Comparison of ENCODE assay signal across 9 mouse cellular contexts in the genomic region with DNA sequence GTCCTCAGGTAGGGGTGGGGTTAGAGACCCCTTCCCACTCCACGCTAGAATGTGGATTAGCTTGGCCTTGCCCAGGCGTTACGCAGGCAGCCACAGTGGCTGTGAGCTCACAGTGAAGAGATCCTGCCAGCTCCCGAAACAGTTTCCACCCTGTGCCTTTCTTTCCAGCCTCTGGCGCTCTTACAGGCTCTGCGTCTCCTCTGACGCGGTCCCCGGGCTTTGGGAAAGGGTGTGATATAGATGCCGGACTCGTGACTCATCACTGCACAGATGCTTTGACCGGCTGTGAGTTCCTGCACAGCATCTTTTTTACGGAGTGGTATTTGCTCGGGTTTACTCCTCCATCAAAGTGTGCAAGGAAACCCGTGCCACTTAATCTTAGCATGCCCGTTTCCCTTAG. TPM values are rescaled to one million over a fixed set of nuclear protein-coding genes. Genes with fewer than 3 reads are reported as not detected.
DNase-seq lines count a peak whose midpoint lies in the region; ATAC-seq lines count a peak whose summit lies in the region.
"Had no signal": no experiment of that assay in that cellular context is flagged by ENCODE, and none has a peak within 500 bp of the region (broad histone marks: within the 10 kb centered on the region; RNA-seq: fewer than 3 reads in every experiment).

No protein-coding gene starts in this region.

- no peak overlapping the region for H3K27ac ChIP-seq in midbrain, embryonic 15.5 days

- H3K4me3 ChIP-seq in midbrain, embryonic 15.5 days: no peak overlapping the region

- no peaks in the 10 kb centered on the region for H3K9me3 ChIP-seq in midbrain, embryonic 15.5 days

- H3K4me1 ChIP-seq in midbrain, embryonic 15.5 days: no peaks in the 10 kb centered on the region

- DNase-seq in cerebellum, postnatal 14 days: peak; percentile 37 to 46
- DNase-seq in cerebellum, adult 9-10 months: no peak
- DNase-seq in Muller cell, postnatal 12 days (ENCODE audit: inconsistent ontology term): peak; percentile 58
- peak; percentile 20 to 36 for DNase-seq in gastrocnemius, postnatal 4 days (ENCODE audit: low spot score in 2 of 2)
- peak; percentile 32 to 72 for DNase-seq in left cerebral cortex, adult 8-10 months (ENCODE audit: low spot score in 2 of 2)
- DNase-seq in adrenal gland, adult 18-20 months (ENCODE audit: low spot score in 2 of 2): no peak
- no peak for DNase-seq in kidney, adult 11 months
- DNase-seq: lung, embryonic 14.5 days had no signal

- no peak overlapping the region for H3K9ac ChIP-seq in midbrain, embryonic 15.5 days
- H3K9ac ChIP-seq: lung, embryonic 14.5 days had no signal

- H3K27me3 ChIP-seq in midbrain, embryonic 15.5 days (replicated peaks): no peaks in the 10 kb centered on the region

- WGBS in midbrain, embryonic 15.5 days: 84% methylated on average over 16 of the region's 16 CpGs

- H3K4me2 ChIP-seq in midbrain, embryonic 15.5 days: no peak overlapping the region
- H3K4me2 ChIP-seq: lung, embryonic 14.5 days had no signal

- no peak for ATAC-seq in midbrain, embryonic 15.5 days (replicated peaks)

- no peaks in the 10 kb centered on the region for H3K36me3 ChIP-seq in midbrain, embryonic 15.5 days (replicated peaks)

RNA-seq across cellular contexts. Expression of a gene that starts 46.6 kb away (rescaled TPM):
- total RNA-seq in gastrocnemius, postnatal 4 days (2021): 1 to 10 TPM; 1.3 to 1.5 TPM
- total RNA-seq in left cerebral cortex, adult 8-10 months (2022): 1 to 10 TPM in 3 of 4 experiments, under 1 TPM in 1; 0.48 to 3.6 (median 1.5) TPM
- 10 to 100 TPM in 1 of 2 experiments, 1 to 10 TPM in 1; 5.0 to 19.6 TPM for total RNA-seq in adrenal gland, adult 18-20 months (2021)
- polyA plus RNA-seq in midbrain, embryonic 15.5 days (2015; fragmentation: Nextera tagmentation; extraction: Ambion mirVana): 6.5 and 6.8 TPM in 2 replicates

Comparison
In these comparisons a context has a peak if more than half of its experiments do, and no peak if none do; other contexts are left out.
1. DNase-seq: peak in cerebellum, postnatal 14 days (2 of 2), Muller cell, postnatal 12 days (single experiment), gastrocnemius, postnatal 4 days (2 of 2) and left cerebral cortex, adult 8-10 months (2 of 2); none in cerebellum, adult 9-10 months (single experiment), adrenal gland, adult 18-20 months (0 of 2) and kidney, adult 11 months (single experiment).